Mouse (Mus musculus) monocyte, adult 5-6 weeks (primary cell): ENCODE measurements at regions not wholly inside any gene's neighbourhood (a gene's known extent, or its start where the extent isn't known, plus 50 kb on each side); places are given as distances from the start of the nearest gene placed in this dataset.

ENCODE experiments used
- ATAC-seq: fragments of 153-309, 156-312 bp; replicated peaks from 2 replicates; pipeline ENCODE4 v1.8.0; 2017; ENCODE audit warnings: mild to moderate bottlenecking; ENCODE audit not compliant: low TSS enrichment, insufficient number of reproducible peaks, severe bottlenecking, poor library complexity, low FRiP score

- no peak for ATAC-seq
Measured at GRCm38 (mm10) chr2:77358176-77358575, 77.8 kb upstream of the Sestd1 start.

DNA sequence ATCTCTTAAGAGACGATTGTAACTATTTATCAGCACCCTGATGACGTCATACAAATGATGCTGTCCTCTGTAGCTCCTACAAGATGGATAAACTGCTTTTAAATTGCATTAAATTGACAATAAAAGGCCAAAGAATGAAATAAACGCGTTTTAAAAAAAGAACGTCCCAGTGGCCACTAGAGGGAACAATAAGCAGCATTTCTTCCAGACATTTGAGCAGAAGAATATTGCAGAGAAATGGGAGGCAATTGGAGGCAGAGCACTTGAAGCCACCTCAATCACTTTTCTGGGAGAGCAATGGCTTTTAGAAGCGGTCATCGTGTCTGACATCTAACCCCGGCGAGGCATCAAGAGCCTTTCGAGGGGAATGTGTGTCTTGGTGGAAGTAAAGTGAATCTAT is 76.4 kb upstream of the Sestd1 start:
- no peak for ATAC-seq

DNA sequence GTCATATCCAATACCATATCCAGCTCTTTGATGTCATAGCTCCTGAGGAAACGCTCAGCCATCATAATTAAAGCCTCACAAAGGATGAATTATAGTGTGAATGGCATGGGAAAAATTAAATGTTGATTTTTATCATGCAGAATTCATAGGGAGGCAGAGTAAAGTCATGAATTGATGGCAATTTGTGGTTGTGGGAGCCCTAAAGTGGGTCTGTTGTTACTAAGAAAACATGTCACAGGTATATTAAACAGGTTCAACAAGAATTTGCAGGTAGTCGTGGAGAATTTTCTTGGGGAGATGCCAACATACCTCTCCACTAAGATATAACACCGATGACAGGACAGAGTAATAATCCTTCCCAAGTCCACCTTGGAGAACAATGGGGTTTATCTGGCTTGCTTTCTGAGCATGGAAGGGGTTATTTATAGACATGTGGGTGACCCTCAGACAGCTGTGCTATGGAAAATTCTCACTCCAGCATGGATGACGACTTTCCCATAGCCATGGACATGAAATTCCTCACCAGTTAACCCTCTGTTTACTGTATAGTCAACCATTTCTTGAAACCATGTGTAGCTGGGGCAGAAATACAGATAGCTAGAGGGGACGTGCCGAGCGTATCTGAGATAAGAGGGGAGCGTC is 71.7 kb upstream of the Sestd1 start:
- ATAC-seq = no peak

- ATAC-seq = no peak
Measured at GRCm38 (mm10) chr2:77347027-77347426, 66.6 kb upstream of the Sestd1 start.

GRCm38 (mm10) chr2:77343736-77344440 is 63.5 kb upstream of the Sestd1 start:
- no peak for ATAC-seq

DNA sequence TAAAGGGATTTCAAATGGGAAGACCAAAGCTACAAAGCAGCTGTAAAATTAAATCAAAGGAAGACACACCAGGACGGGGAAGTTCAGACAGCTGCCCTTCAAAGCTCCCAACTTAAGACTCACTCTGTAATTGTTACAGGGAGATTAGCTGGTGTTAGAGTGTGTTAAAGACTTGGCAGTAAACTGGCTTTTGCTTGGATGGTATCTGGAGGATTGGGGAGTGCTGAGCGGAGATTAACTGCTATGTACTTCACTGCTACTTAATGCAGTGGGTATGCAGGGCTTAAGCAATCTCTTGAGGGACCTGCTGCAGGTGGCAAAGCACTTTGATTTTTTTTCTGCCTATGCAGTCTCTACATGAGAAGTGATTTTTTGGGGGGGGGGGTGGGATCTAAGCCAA is 62.0 kb upstream of the Sestd1 start:
- no peak for ATAC-seq

DNA sequence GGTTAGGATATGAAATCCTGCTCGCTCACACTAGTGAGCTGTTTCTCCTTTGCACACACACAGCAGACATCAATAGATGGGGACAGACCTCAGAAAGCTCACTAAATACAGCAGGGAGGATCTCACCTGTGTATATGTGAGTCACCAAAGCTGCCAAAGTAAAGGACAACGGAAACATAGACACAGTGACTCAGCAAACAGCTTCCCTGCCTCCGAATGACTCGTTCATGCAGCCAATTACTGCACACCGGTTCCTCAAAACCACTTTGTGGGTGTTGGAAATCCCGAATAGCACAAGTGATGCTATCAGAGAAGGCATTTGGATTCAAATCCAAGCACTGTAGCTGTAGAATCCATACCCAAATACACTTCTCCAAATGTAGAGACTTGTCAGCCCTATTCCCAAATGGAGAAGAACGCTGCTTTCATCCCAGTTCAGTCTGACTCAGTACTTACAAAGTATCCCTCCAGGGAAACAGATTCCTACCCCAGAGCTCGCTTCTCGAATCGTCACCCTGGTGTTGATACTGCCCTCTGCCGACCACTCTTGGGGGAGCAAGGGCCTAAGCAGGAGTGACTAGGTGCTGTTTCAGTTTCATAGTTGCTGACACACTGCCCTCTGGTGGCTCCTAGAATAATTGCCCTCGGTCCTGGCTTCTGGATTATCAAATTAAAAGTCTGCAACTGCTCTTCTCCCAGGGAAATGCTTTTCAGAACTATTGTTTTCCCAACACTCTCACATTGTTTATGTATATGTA is 61.4 kb upstream of the Sestd1 start:
- ATAC-seq = peak; percentile 98

DNA sequence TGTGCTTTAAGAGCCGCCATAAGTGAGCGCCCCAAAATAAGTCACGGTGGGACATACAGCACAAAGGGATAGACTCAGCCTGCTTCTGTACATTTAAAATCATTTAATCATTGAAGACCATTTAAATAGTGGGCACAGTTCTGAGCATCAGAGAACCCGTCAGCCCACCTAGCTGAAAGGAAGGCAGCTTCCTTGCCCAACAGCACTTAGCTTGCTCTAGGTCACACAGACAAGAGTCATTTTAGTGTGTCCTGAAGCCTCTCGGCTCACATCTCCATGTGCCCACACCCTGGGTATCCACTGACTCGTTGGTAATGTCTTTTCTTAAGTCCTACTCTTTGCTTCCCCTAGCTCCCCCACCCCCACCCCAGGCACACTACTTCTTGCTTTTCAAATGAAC is 59.7 kb upstream of the Sestd1 start:
- no peak for ATAC-seq

- ATAC-seq = no peak
Measured at GRCm38 (mm10) chr2:77337786-77338406, 57.5 kb upstream of the Sestd1 start.

DNA sequence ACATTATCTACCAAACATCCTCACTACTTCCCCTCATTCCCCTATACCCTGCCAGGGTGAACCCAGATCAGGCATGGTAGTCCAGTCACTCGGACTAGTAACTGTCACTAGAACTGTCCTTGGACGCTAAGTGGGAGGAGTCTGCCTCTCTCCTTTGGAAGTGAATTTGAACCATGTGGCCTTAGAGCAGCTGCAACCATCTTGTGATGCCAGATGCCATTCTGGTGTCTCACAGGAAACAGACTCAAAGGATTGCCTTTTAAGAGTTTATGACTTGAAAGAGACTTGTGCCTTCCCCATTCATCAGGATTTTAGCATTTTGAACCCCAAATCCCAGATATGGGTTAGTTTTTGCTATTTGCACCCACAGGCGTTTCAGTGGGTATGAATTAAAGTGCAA is 56.9 kb upstream of the Sestd1 start:
- ATAC-seq = no peak

- ATAC-seq = no peak
Measured at GRCm38 (mm10) chr2:77336810-77337209, 56.4 kb upstream of the Sestd1 start.

GRCm38 (mm10) chr2:77334706-77335105 is 54.3 kb upstream of the Sestd1 start:
- no peak for ATAC-seq

DNA sequence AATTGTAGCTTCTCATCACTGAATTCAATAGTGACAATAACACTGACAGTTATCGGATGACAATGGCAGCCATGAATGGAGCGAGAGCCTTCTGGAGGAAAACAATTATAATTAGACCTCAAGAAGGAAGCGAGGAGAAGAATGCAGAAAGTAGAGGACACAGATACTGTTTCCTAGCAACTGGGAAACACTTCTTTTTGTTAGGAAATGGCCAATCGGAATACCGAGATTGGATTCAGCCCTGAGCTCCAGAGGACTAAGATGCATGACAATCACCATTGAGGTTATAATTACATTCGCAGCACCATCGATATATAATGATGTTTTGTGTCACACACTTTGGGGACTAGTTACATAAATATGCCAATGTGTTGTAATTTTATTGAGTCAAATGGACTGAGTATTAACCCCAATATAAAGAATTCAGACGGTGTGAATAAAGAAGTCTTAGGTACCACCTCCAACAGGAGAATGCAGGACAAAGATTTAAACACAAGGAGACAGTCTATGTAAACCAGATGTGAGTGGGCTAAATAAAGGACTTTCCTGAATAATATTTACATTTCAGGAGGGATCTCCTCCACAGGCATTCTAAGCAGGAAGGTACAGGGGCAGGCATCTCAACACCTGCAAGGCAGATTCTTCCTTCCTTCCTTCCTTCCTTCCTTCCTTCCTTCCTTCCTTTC is 53.1 kb upstream of the Sestd1 start:
- no peak for ATAC-seq
